Mouse (Mus musculus): ENCODE data around the gene Capn7. TPM values are rescaled to one million over a fixed set of nuclear protein-coding genes. Genes with fewer than 3 reads are reported as not detected.

Gene Capn7
- total RNA-seq, 4 experiments from 2014 or later: 34.9 to 44.0 (median 40.9) TPM

DNA sequence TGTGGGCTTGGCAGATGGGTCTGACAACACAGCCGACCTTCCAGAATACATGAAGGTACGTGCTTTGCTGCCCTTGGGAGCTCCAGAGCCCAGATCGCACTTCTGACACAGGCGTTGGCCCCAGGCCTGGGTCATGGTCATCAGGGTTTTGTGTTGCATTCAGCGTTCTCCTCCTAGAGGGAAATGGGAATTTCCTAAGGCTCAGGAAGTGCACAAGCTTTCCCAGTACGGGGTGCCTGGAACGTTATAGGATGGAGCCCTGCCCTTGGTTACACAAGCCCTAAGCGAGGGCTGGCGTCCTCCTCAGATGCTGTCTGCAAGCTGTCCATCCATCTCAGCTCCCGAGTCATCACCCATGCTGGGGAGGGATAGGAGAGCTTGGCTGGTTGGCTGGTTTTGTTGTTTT is 76.2 kb downstream of the Capn7 start:
- no peak for DNase-seq (ENCODE audit: low spot score in 2 of 2)

- no peak for DNase-seq (ENCODE audit: low spot score in 2 of 2)
Observed at GRCm38 (mm10) chr14:31413475-31414086, 77.1 kb downstream of the Capn7 start.

- no peak for DNase-seq (ENCODE audit: low spot score in 2 of 2)
Observed at GRCm38 (mm10) chr14:31414235-31414966, 78.0 kb downstream of the Capn7 start.

GRCm38 (mm10) chr14:31414967-31415376 is 78.5 kb downstream of the Capn7 start:
- DNase-seq (ENCODE audit: low spot score in 2 of 2): no peak

- no peak for DNase-seq (ENCODE audit: low spot score in 2 of 2)
Observed at GRCm38 (mm10) chr14:31416411-31416810, 80.0 kb downstream of the Capn7 start.

- no peak for DNase-seq (ENCODE audit: low spot score in 2 of 2)
Observed at GRCm38 (mm10) chr14:31416835-31417549, 80.6 kb downstream of the Capn7 start.

DNA sequence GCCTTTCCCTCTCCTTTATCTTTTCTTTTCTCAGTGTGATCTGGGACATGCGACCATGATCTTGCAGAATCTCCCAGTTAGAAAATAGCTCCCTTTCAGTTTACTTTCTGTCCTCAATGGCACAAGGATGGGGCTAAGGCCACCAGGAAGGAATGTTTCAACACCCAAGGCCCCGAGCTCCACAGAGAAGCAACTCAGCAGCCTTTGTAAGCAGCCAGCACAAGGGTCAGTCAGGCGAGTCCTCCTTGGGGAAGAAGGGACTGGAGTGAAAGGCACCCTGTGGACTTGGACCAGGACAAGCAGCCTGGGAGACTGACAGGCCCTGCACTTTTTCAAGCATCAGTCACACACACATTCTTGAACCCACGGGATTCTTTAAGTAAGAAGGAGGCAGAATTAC is 82.8 kb downstream of the Capn7 start:
- DNase-seq (ENCODE audit: low spot score in 2 of 2): no peak

DNA sequence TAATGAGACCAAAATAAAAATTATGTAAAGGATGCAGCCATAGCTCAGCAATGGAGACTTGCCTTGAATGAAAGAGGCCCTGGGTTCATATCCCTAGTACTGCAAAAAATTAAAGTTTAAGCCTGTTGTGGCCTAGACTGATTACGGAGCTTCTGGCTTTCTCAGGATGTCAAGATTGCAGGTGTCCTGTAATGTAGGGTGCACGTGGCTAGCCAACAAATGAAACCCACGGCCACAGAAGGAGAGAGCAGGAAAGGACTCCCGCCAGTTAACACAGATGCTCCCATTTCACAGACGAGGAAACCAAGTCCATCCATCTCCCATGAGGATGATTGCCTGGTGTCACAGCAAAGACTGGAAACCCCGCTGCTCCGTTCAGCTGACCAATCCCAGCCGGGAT is 83.7 kb downstream of the Capn7 start:
- no peak for DNase-seq (ENCODE audit: low spot score in 2 of 2)

DNA sequence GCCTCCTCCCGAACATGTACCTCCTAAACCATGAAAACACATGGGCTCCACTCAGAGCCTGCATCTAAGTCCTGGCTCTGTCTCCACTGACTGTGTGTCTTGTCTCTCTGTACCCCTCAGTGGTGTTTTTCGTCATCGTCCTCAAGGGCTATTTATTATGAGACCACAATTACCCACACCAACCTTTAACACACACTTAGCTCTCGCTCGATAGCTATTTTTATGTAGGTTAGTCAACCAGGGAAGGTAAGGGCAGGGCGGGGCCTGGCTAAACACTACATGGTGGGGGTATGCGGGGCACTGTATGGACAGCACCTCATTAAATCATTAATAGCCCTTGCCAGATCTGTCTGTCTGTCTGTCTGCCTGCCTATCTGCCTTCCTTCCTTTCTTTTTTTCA is 84.1 kb downstream of the Capn7 start:
- no peak for DNase-seq (ENCODE audit: low spot score in 2 of 2)

DNA sequence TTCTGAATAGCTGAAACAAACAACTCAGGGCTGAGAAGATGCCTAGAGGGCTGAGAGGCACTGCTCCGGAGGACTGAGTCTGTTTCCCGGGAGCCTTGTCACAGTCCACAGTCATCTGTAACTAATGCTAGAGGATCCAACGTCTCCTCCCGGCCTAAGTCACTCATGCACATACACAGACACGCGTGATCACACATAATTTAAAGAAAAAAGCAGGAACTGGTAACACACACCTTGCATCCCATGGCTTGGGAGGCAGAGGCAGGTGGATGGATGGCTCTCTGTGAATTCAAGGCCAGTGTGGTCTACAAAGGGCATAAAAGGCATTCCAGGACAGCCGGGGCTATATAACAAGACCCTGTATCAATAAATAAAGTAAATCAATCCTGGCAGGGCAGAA is 84.5 kb downstream of the Capn7 start:
- DNase-seq (ENCODE audit: low spot score in 2 of 2): no peak

Other genes starting within 250 kb of the Capn7 start
- 10 to 100 TPM; 19.5 to 43.1 (median 26.7) TPM for gene Smim4, start 207.7 kb upstream of the Capn7 start, total RNA-seq (2022)
- gene Nt5dc2, start 205.6 kb upstream of the Capn7 start, total RNA-seq (2022): 1 to 10 TPM; 5.9 to 8.8 (median 7.8) TPM
- 10 to 100 TPM; 17.6 to 27.0 (median 25.1) TPM for gene Stab1, start 168.0 kb upstream of the Capn7 start, total RNA-seq (2022)
- gene Tnnc1, start 128.3 kb upstream of the Capn7 start, total RNA-seq (2022): 1 to 10 TPM; 2.3 to 3.7 (median 2.9) TPM
- 100 to 1,000 TPM; 432 to 530 (median 469) TPM for gene Nisch, start 119.7 kb upstream of the Capn7 start, total RNA-seq (2022)
- gene Sema3g, start 118.8 kb upstream of the Capn7 start, total RNA-seq (2022): 1 to 10 TPM; 4.7 to 5.9 (median 5.6) TPM
- 1 to 10 TPM; 4.5 to 5.4 (median 4.9) TPM for gene Phf7, start 85.3 kb upstream of the Capn7 start, total RNA-seq (2022)
- gene Bap1, start 85.2 kb upstream of the Capn7 start, total RNA-seq (2022): 100 to 1,000 TPM; 118 to 138 (median 130) TPM
- 1 to 10 TPM; 4.4 to 6.4 (median 5.9) TPM for gene Dnah1, start 12.7 kb upstream of the Capn7 start, total RNA-seq (2022)
- 100 to 1,000 TPM; 105 to 134 (median 117) TPM for gene Sh3bp5, start 99.4 kb downstream of the Capn7 start, total RNA-seq (2022)
- 10 to 100 TPM; 13.8 to 21.0 (median 16.9) TPM for gene Eaf1, start 157.8 kb downstream of the Capn7 start, total RNA-seq (2022)
- 10 to 100 TPM; 27.8 to 32.8 (median 31.8) TPM for gene Mettl6, start 158.4 kb downstream of the Capn7 start, total RNA-seq (2022)

Measured in layer of hippocampus, adult 8-10 months (tissue).